Mouse (Mus musculus): ENCODE results near the gene Tgfbrap1. TPM values are rescaled to one million over a fixed set of nuclear protein-coding genes. Genes with fewer than 3 reads are reported as not detected.

Gene Tgfbrap1
- polyA plus RNA-seq, 1 experiment from 2014 or later = 15.5 TPM

DNA sequence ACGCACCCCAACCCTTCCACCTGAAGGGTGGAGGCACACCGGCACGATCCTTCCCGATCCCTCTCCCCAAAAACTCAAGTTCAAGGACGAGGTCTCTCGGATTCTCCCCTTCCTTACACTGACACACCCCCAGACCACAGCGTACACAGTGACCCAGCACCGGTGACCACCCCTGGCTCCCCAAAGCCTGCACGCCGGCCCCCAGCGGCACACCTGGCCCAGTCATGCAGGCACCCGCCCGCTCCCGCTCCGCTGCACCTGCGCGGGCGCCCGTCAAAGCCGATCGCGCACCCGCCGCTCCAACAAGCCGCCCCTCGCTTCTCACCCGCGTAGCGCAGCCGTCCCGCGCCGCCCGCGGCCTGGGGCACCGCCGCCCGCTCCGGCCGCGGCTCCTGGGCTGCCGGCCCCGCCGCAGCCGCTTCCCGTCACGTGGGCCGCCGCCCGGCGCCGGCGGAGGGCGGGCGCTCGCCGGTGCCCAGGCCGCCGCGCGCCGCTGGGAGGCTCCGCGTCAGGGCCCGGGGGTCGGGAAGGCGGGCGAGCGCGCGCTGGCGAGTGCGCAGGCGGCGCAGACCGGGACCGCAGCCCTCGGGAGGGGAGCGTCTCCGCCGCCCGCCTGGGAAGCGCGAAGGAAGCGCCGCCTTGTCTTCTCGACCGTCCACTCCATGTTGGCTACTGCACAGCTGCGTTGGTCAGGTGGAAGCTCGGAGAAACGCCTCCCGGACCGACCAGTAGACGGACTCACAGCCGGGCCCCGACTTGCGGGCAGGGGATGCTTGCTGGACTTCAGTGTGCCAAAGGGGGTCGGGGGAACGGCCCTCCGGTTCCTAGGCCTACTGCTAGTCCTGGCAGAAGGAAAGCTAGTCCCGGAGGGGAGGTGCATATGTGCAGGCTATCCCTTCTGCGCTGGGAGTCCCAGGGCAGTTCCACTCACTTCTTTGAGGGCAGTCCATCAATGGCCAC is 6.1 kb downstream of the Tgfbrap1 start:
- peaks cover 20% of the 10 kb centered on the region for H3K4me1 ChIP-seq
- H3K4me3 ChIP-seq (replicated peaks) = peak overlapping the region; percentile 79
- H3K27ac ChIP-seq = peak overlapping the region; percentile 81
- H3K36me3 ChIP-seq (replicated peaks) = no peaks in the 10 kb centered on the region
- WGBS = under 1% methylated on average over 98 of the region's 102 CpGs
- no peaks in the 10 kb centered on the region for H3K9me3 ChIP-seq
- peak overlapping the region; percentile 90 for H3K9ac ChIP-seq
- ATAC-seq (ENCODE audit: low FRiP score) = peak; percentile 89
- peak overlapping the region; percentile 88 for H3K4me2 ChIP-seq
- no peaks in the 10 kb centered on the region for H3K27me3 ChIP-seq

DNA sequence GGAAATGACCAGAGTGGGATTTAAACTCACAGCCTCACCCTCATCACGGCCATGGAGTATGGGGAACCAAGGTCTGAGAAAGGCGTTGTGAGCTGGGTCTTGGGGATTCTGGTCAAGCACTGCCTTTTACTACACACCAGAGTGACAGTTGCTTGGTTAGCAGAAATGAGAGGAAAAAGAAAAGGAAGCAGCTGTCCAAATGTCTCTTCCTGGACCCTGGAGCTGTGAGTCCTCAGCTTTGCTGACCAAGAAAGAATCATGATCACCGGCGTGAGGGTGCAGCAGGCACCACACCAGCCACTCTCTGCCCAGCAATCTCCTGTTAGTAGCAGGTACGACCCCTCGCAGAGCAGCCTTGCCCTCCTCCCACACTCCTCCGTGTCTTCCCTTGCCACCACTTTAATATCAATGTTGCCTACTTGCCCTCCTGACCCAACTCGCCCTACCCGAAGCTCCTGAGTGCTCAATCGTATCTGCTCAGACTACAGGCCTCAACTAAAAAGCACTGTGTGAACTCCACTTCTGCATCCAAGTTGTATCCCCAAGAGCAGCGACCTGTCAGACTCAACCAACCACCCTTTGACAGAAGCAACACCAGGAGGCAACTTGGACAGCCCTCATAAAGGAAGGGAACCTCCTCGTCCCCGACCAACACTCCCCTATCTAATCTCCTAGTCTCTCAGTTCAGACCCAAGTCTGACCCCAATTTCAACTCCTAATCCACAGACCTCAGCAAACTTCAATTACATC is 7.0 kb downstream of the Tgfbrap1 start:
- Histone ChIP-seq H3K4me1 (peaks cover 16% of the 10 kb centered on the region), H3K36me3 (replicated peaks) (no peaks in the 10 kb centered on the region), H3K4me2 (peak overlapping the region; percentile 88), H3K27ac (peak overlapping the region; percentile 76; the same call in 1 of the 2 replicates), H3K9me3 (no peaks in the 10 kb centered on the region), H3K27me3 (no peaks in the 10 kb centered on the region), H3K4me3 (replicated peaks) (peak overlapping the region; percentile 79), H3K9ac (peak overlapping the region; percentile 90)
- ATAC-seq (ENCODE audit: low FRiP score) = 0 out of 2 replicates have a peak, but pooled peaks have one; percentile 10
- 54% methylated on average over 13 of the region's 13 CpGs for WGBS

DNA sequence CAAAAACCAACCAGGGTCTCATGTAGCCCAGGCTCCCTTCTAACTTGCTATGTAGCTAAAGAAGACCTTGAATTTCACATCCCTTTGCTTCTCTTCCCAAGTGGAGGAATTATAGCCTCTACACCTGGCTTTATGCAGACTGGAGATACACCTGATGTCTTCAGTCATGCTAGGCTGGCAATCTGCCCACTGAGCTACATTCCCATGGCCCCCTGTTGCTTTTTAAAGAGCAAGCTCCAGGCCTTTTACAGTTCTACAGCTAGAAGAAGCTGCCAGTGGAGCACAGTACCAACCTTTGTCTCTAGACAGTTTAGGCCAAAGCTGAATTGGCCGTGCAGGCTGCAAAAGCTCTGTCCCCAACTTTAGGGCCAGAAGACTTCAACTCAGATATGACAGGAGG is 8.0 kb downstream of the Tgfbrap1 start:
- no peaks in the 10 kb centered on the region for H3K9me3 ChIP-seq
- no peak overlapping the region for H3K4me3 ChIP-seq (replicated peaks)
- no peaks in the 10 kb centered on the region for H3K27me3 ChIP-seq
- WGBS = 95% methylated on average over 1 of the region's 1 CpGs
- peaks cover 16% of the 10 kb centered on the region for H3K4me1 ChIP-seq
- no peaks in the 10 kb centered on the region for H3K36me3 ChIP-seq (replicated peaks)
- no peak overlapping the region for H3K4me2 ChIP-seq
- no peak for ATAC-seq (ENCODE audit: low FRiP score)
- H3K27ac ChIP-seq = no peak overlapping the region
- H3K9ac ChIP-seq = no peak overlapping the region

DNA sequence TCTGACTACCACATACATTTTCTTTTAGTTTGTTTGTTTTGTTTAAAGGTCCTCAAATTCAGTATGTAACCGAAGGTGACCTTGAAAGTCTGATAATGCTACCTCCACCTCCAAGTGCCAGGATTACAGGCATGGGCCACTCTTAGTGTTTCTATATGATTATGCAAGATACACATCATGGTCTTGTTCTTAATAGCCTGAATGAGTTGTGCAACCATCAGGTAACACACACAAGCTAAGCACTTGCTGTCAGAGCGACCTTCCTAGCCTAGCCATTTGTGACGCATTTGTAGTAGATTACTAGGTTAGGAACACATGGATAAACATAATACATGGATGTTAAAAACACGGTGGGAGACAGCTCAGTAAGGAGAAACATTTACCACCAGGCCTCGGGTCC is 15.5 kb downstream of the Tgfbrap1 start:
- ATAC-seq (ENCODE audit: low FRiP score) = no peak
- 93% methylated on average over 5 of the region's 5 CpGs for WGBS
- no peak overlapping the region for H3K4me3 ChIP-seq (replicated peaks)
- no peak overlapping the region for H3K9ac ChIP-seq
- H3K36me3 ChIP-seq (replicated peaks) = 0 out of 2 replicates have a peak, but pooled peaks cover 4% of the 10 kb centered on the region
- H3K4me1 ChIP-seq = no peaks in the 10 kb centered on the region
- no peak overlapping the region for H3K27ac ChIP-seq
- no peak overlapping the region for H3K4me2 ChIP-seq
- H3K27me3 ChIP-seq = no peaks in the 10 kb centered on the region
- no peaks in the 10 kb centered on the region for H3K9me3 ChIP-seq

DNA sequence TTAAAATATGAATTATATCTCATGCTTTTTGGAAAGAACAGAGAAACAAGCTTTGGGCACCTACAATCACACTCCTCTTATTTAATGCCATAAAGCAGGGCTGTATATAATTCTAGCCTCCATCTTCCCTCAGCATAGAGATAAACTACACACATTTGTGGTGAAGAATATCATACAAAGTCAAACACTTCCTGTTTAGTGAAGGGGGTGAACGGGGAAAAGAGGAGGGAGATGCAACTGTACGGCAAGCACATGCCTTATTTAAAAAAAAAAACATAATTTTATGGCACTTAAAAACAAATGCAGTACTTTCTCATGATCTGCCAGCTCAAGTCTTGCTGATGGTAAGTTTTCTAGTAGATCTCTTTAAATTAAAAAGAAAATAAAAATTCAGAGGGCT is 20.3 kb downstream of the Tgfbrap1 start:
- no peak overlapping the region for H3K27ac ChIP-seq
- H3K9me3 ChIP-seq = no peaks in the 10 kb centered on the region
- WGBS = 85% methylated on average over 2 of the region's 2 CpGs
- H3K36me3 ChIP-seq (replicated peaks) = peaks cover 25% of the 10 kb centered on the region
- ATAC-seq (ENCODE audit: low FRiP score) = no peak
- H3K4me2 ChIP-seq = no peak overlapping the region
- no peaks in the 10 kb centered on the region for H3K4me1 ChIP-seq
- no peak overlapping the region for H3K9ac ChIP-seq
- H3K4me3 ChIP-seq (replicated peaks) = no peak overlapping the region
- H3K27me3 ChIP-seq = no peaks in the 10 kb centered on the region

DNA sequence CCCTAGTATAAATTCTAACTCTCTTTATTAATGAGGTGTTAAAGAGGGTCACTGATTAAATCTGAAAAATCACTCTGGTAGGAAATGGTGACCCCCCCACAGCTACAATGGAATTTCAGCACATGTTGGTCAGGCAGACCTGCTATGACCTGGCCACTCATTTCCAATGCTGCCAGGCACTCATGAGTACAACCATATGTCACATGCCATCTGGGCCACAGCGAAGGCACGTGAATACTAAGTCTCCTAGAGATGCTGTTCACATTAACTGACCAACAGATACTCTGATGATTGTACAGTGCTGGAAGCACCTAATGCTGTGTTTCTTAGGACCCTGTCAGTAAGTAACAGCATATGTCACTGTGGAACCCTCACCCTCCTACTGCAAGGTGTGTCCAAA is 23.6 kb downstream of the Tgfbrap1 start:
- 98% methylated on average over 2 of the region's 2 CpGs for WGBS
- no peaks in the 10 kb centered on the region for H3K4me1 ChIP-seq
- ATAC-seq (ENCODE audit: low FRiP score) = no peak
- H3K9me3 ChIP-seq = no peaks in the 10 kb centered on the region
- H3K4me3 ChIP-seq (replicated peaks) = no peak overlapping the region
- H3K27me3 ChIP-seq = no peaks in the 10 kb centered on the region
- H3K27ac ChIP-seq = no peak overlapping the region
- H3K4me2 ChIP-seq = no peak overlapping the region
- H3K9ac ChIP-seq = no peak overlapping the region
- peaks cover 38% of the 10 kb centered on the region for H3K36me3 ChIP-seq (replicated peaks)

DNA sequence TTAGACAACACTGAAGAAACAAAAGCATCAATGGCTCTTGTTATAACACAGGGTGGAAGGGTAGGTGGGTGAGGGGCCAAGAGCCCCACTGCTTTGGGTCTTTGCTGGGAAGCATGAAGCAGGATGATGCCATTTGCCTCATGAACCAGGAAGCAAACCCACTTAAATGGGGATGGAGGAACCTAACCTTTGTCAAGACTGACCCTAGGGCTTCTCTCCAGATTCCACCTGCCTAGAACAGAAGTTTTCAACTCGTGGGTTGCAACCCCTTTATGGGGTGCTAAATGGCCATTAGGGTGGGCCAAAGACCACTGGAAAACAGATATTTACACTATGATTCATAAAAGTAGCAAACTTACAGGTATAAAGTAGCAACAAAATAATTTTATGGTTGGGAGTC is 25.9 kb downstream of the Tgfbrap1 start:
- no peak overlapping the region for H3K4me2 ChIP-seq
- no peak overlapping the region for H3K27ac ChIP-seq
- H3K27me3 ChIP-seq = no peaks in the 10 kb centered on the region
- H3K9me3 ChIP-seq = no peaks in the 10 kb centered on the region
- ATAC-seq (ENCODE audit: low FRiP score) = no peak
- peaks cover 43% of the 10 kb centered on the region for H3K36me3 ChIP-seq (replicated peaks)
- WGBS = 79% methylated on average over 1 of the region's 1 CpGs
- H3K9ac ChIP-seq = no peak overlapping the region
- H3K4me3 ChIP-seq (replicated peaks) = no peak overlapping the region
- no peaks in the 10 kb centered on the region for H3K4me1 ChIP-seq

DNA sequence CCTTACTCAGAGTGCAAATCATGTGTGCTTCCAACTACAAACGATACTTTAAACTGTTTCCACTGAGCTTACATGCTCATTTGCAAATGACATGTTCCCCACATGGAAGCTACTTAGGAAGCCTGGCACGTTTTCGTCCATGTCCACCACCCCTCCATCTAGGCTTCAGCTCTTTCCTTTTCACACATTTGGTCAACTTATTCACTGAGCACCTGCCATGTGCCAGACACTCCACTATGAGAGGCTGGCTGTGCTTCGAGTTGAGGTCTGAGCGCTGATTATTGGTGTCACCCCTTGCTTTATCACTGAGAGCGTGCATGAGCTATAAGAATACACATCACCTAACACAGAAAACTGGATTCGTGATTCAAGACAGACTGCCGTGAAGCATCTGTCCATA is 26.4 kb downstream of the Tgfbrap1 start:
- Histone ChIP-seq H3K4me3 (replicated peaks) (no peak overlapping the region), H3K36me3 (replicated peaks) (peaks cover 48% of the 10 kb centered on the region), H3K4me2 (no peak overlapping the region), H3K27ac (no peak overlapping the region), H3K27me3 (no peaks in the 10 kb centered on the region), H3K9me3 (no peaks in the 10 kb centered on the region), H3K9ac (no peak overlapping the region), H3K4me1 (no peaks in the 10 kb centered on the region)
- WGBS = 89% methylated on average over 8 of the region's 8 CpGs
- no peak for ATAC-seq (ENCODE audit: low FRiP score)

DNA sequence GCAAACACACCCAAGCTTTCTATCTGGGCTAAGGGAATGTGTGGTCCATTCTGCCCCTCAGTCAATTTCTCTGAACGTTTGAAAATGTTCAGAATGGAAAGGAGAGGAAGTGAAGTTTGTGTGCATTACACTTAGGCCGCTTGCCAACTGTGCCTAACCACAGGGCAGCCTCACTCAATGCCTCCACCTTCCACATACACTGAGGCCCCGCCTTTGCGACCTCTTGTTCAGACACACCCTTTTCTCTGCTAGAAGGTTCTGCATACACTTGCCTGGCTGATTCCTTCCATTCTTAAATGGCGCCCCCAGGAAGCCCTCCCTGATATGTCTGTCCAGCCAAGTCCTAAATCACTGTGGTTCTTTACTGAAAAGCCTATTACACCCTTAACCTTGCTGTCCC is 27.7 kb downstream of the Tgfbrap1 start:
- no peak overlapping the region for H3K27ac ChIP-seq
- no peak overlapping the region for H3K4me3 ChIP-seq (replicated peaks)
- 83% methylated on average over 5 of the region's 5 CpGs for WGBS
- ATAC-seq (ENCODE audit: low FRiP score) = no peak
- H3K9ac ChIP-seq = no peak overlapping the region
- H3K4me1 ChIP-seq = no peaks in the 10 kb centered on the region
- H3K36me3 ChIP-seq (replicated peaks) = peaks cover 50% of the 10 kb centered on the region
- no peaks in the 10 kb centered on the region for H3K9me3 ChIP-seq
- H3K27me3 ChIP-seq = no peaks in the 10 kb centered on the region
- H3K4me2 ChIP-seq = no peak overlapping the region

DNA sequence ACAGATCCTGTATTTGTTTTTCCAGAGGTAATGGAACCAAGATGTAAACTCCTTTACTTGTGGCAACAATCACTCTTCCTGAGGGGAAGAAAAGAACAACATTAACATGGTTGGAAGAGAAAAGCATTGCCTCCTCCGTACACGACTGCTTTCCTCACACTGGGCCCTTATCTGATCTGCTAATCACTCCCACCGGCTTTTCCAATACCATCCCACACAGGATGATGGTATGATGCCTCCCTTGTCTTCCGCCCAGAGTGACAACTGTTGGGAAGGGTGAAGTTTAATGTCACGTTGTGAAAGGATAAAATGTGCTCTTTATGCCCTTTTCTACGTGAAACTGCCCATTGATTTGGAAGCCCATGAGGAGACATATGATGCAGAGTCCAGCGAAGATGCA is 30.9 kb downstream of the Tgfbrap1 start:
- no peaks in the 10 kb centered on the region for H3K4me1 ChIP-seq
- no peaks in the 10 kb centered on the region for H3K27me3 ChIP-seq
- H3K4me3 ChIP-seq (replicated peaks) = no peak overlapping the region
- no peak overlapping the region for H3K27ac ChIP-seq
- H3K36me3 ChIP-seq (replicated peaks) = peaks cover 43% of the 10 kb centered on the region
- H3K9ac ChIP-seq = no peak overlapping the region
- ATAC-seq (ENCODE audit: low FRiP score) = no peak
- WGBS = 86% methylated on average over 7 of the region's 7 CpGs
- no peak overlapping the region for H3K4me2 ChIP-seq
- H3K9me3 ChIP-seq = no peaks in the 10 kb centered on the region

DNA sequence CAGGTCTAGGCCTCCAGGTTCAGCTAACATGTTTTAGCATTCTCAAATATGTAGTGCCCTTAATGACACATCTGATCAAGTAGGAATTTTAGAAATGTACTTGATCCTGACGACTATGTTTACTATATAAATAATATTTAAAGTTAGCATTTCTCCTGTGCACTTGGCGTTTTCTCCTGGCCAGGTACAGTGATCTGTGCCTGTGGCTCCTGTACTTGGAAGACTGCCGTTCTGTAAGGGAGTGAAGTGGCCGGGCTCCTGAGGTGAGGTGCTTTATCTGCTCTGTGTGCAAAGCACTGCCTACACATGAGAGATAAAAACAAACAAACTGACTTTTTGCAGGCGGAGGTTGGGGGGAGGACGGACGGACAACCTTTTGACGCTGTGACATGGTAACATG is 31.9 kb downstream of the Tgfbrap1 start:
- no peak overlapping the region for H3K9ac ChIP-seq
- no peaks in the 10 kb centered on the region for H3K4me1 ChIP-seq
- no peak for ATAC-seq (ENCODE audit: low FRiP score)
- no peak overlapping the region for H3K4me2 ChIP-seq
- peaks cover 53% of the 10 kb centered on the region for H3K36me3 ChIP-seq (replicated peaks)
- H3K27ac ChIP-seq = no peak overlapping the region
- 91% methylated on average over 8 of the region's 8 CpGs for WGBS
- H3K4me3 ChIP-seq (replicated peaks) = no peak overlapping the region
- no peaks in the 10 kb centered on the region for H3K27me3 ChIP-seq
- H3K9me3 ChIP-seq = no peaks in the 10 kb centered on the region

DNA sequence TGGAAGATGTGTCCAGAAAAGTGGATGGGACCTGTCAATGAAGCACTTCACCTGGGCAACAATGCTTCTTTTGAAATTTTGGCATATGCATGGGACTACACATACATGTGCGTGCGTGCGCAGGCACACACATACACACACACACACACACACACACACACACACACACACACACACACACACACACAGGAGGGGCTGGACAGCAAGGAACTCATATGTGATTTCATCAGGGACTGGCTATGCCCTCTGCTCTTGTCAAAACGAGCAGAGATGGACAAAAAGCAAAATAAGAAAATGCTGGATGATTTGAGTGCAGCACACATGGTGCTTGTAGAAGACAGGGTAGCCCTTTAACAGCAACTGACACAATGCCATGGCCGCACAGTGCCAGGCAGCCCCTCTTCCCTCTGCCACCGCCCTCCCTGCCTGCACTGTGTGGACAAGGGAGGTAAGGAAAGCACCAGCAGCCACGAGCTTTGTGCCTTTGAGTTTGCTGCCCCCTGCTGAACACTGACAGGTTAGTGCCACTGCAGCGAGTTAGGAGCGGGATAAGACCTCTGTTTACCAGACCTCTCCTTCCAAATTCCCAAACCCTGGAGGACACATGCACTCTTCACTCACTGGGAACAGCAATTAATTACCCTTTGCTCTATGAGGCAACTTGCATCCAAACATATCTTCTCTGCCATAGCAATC is 32.7 kb downstream of the Tgfbrap1 start:
- Histone ChIP-seq H3K4me3 (replicated peaks) (no peak overlapping the region), H3K36me3 (replicated peaks) (peaks cover 53% of the 10 kb centered on the region), H3K4me1 (no peaks in the 10 kb centered on the region), H3K4me2 (no peak overlapping the region), H3K9me3 (no peaks in the 10 kb centered on the region), H3K27ac (no peak overlapping the region), H3K9ac (no peak overlapping the region), H3K27me3 (no peaks in the 10 kb centered on the region)
- ATAC-seq (ENCODE audit: low FRiP score) = peak; percentile 93
- 50% methylated on average over 9 of the region's 9 CpGs for WGBS

Data from forebrain, embryonic 12.5 days (tissue).